Mouse (Mus musculus) CH12.LX (cell line): Measurements from ENCODE around the gene Ghr. TPM values are rescaled to one million over a fixed set of nuclear protein-coding genes. Genes with fewer than 3 reads are reported as not detected.

ENCODE experiments used
- DNase-seq: peaks from one replicate; pipeline ENCODE4 v3.0.0-alpha.2; 2013; ENCODE audit errors: extremely low read depth
- H3K27ac ChIP-seq: 2 replicates; pipeline ENCODE4 v1.5.1; 2012; ENCODE audit warnings: low read depth, mild to moderate bottlenecking, control low read depth, moderate library complexity; ENCODE audit not compliant: insufficient read depth
- H3K27me3 ChIP-seq: replicated peaks from 2 replicates; pipeline ENCODE3; 2012; ENCODE audit warnings: inconsistent platforms
- H3K36me3 ChIP-seq, 2 experiments: replicated peaks in 1 of 2; 2 replicates each; pipeline versions ENCODE3 to v1.6.1; 2012; ENCODE audit warnings: inconsistent platforms in 1 of 2, low read length in 1 of 2, mild to moderate bottlenecking in 1 of 2, mixed read lengths in 1 of 2, moderate library complexity in 1 of 2; ENCODE audit not compliant: control insufficient read depth in 1 of 2, insufficient read depth in 1 of 2
- H3K4me1 ChIP-seq, 2 experiments: 2 replicates each; pipeline ENCODE4 v1.6.1; 2012; ENCODE audit warnings: inconsistent platforms in 1 of 2, moderate library complexity in 1 of 2; ENCODE audit not compliant: insufficient read depth in 2 of 2, control insufficient read depth in 1 of 2
- H3K4me2 ChIP-seq: 2 replicates; pipeline ENCODE4 v1.6.1; 2012; ENCODE audit warnings: low read depth, mild to moderate bottlenecking, control low read depth; ENCODE audit not compliant: poor library complexity, insufficient read depth, severe bottlenecking
- H3K4me3 ChIP-seq, 3 experiments: fragments of 150-350 bp in 1 of 3; sonication (generic) in 1 of 3; replicated peaks in 1 of 3; 2 replicates each; pipeline versions ENCODE3 to v1.5.1; 2011 to 2012; ENCODE audit warnings: low read depth in 2 of 3, low read length in 2 of 3, mild to moderate bottlenecking in 2 of 3, moderate library complexity in 2 of 3, control low read depth in 1 of 3, improper control_type of control experiment in 1 of 3, inconsistent platforms in 1 of 3, mixed read lengths in 1 of 3; ENCODE audit not compliant: poor library complexity in 1 of 3
- H3K79me2 ChIP-seq: replicated peaks from 2 replicates; pipeline ENCODE4 v1.6.1; 2012; ENCODE audit warnings: mild to moderate bottlenecking, moderate library complexity; ENCODE audit not compliant: control insufficient read depth, poor library complexity, insufficient read depth, severe bottlenecking; ENCODE audit errors: extremely low read depth
- H3K9ac ChIP-seq: 2 replicates; pipeline ENCODE4 v1.6.1; 2012; ENCODE audit warnings: low read depth, mild to moderate bottlenecking, control low read depth, moderate library complexity; ENCODE audit not compliant: insufficient read depth
- H3K9me3 ChIP-seq: replicated peaks from 2 replicates; pipeline ENCODE3; 2012; ENCODE audit warnings: low read length, inconsistent platforms, mixed read lengths
- CHD1 ChIP-seq: IDR thresholded peaks from 2 replicates; pipeline ENCODE4 v1.6.1; 2012; ENCODE audit warnings: low read depth, low read length, improper control_type of control experiment, inconsistent platforms
- CTCF ChIP-seq, 2 experiments: IDR thresholded peaks in 1 of 2; conservative IDR thresholded peaks in 1 of 2; 2 replicates each; pipeline ENCODE4 v1.5.1; 2011 to 2012; ENCODE audit warnings: low read depth in 2 of 2, low read length in 2 of 2, improper control_type of control experiment in 1 of 2, inconsistent platforms in 1 of 2, mild to moderate bottlenecking in 1 of 2, moderate library complexity in 1 of 2
- E2F4 ChIP-seq: IDR thresholded peaks from 2 replicates; pipeline ENCODE4 v1.6.1; 2011; ENCODE audit warnings: low read depth, low read length, improper control_type of control experiment; ENCODE audit not compliant: insufficient replicate concordance
- ELF1 ChIP-seq: IDR thresholded peaks from 2 replicates; pipeline ENCODE4 v1.6.1; 2014; ENCODE audit warnings: low read depth, mild to moderate bottlenecking, inconsistent platforms, low read length, improper control_type of control experiment
- EP300 ChIP-seq: IDR thresholded peaks from 2 replicates; pipeline ENCODE4 v1.6.1; 2011; ENCODE audit warnings: low read length, improper control_type of control experiment
- ETS1 ChIP-seq: conservative IDR thresholded peaks from 2 replicates; pipeline ENCODE4 v1.6.1; 2012; ENCODE audit warnings: low read depth, mild to moderate bottlenecking, inconsistent platforms, low read length, improper control_type of control experiment, moderate library complexity
- GABPA ChIP-seq: IDR thresholded peaks from 2 replicates; pipeline ENCODE4 v1.6.1; 2012; ENCODE audit warnings: low read depth, low read length, improper control_type of control experiment, inconsistent platforms; ENCODE audit not compliant: insufficient replicate concordance
- HCFC1 ChIP-seq: IDR thresholded peaks from 2 replicates; pipeline ENCODE4 v1.6.1; 2012; ENCODE audit warnings: low read depth, mild to moderate bottlenecking, inconsistent platforms, low read length, improper control_type of control experiment
- IRF4 ChIP-seq: IDR thresholded peaks from 2 replicates; pipeline ENCODE4 v1.6.1; 2014; ENCODE audit warnings: low read depth, mild to moderate bottlenecking, inconsistent platforms, low read length, improper control_type of control experiment
- JUN ChIP-seq: IDR thresholded peaks from 2 replicates; pipeline ENCODE4 v1.6.1; 2011; ENCODE audit warnings: low read depth, mild to moderate bottlenecking, low read length, improper control_type of control experiment, moderate library complexity; ENCODE audit not compliant: insufficient read depth
- JUND ChIP-seq: conservative IDR thresholded peaks from 2 replicates; pipeline ENCODE4 v1.6.1; 2011; ENCODE audit warnings: low read depth, low read length, improper control_type of control experiment
- KAT2A ChIP-seq: IDR thresholded peaks from 2 replicates; pipeline ENCODE4 v1.6.1; 2012; ENCODE audit warnings: low read length, improper control_type of control experiment, inconsistent platforms; ENCODE audit not compliant: insufficient replicate concordance
- MAFK ChIP-seq: IDR thresholded peaks from 2 replicates; pipeline ENCODE4 v1.6.1; 2011; ENCODE audit warnings: low read length, improper control_type of control experiment; ENCODE audit not compliant: insufficient replicate concordance
- MAZ ChIP-seq: IDR thresholded peaks from 2 replicates; pipeline ENCODE4 v1.6.1; 2012; ENCODE audit warnings: low read depth, mild to moderate bottlenecking, inconsistent platforms, low read length, improper control_type of control experiment, moderate library complexity
- MEF2A ChIP-seq: IDR thresholded peaks from 2 replicates; pipeline ENCODE4 v1.6.1; 2014; ENCODE audit warnings: low read depth, mild to moderate bottlenecking, inconsistent platforms, low read length, improper control_type of control experiment, borderline replicate concordance
- MXI1 ChIP-seq: IDR thresholded peaks from 2 replicates; pipeline ENCODE4 v1.6.1; 2011; ENCODE audit warnings: mild to moderate bottlenecking, low read depth, low read length, improper control_type of control experiment
- MYC ChIP-seq: IDR thresholded peaks from 2 replicates; pipeline ENCODE4 v1.6.1; 2011; ENCODE audit warnings: low read depth, mild to moderate bottlenecking, improper control_type of control experiment, low read length
- NELFE ChIP-seq: IDR thresholded peaks from 2 replicates; pipeline ENCODE4 v1.6.1; 2011; ENCODE audit warnings: low read depth, low read length, improper control_type of control experiment
- PAX5 ChIP-seq: IDR thresholded peaks from 2 replicates; pipeline ENCODE4 v1.6.1; 2012; ENCODE audit warnings: low read length, inconsistent platforms, mixed read lengths
- POLR2AphosphoS2 ChIP-seq: IDR thresholded peaks from 2 replicates; pipeline ENCODE4 v1.6.1; 2011; ENCODE audit warnings: low read depth, low read length, improper control_type of control experiment
- RAD21 ChIP-seq: IDR thresholded peaks from 2 replicates; pipeline ENCODE4 v1.6.1; 2011; ENCODE audit warnings: low read depth, mild to moderate bottlenecking, low read length, improper control_type of control experiment, moderate library complexity
- SIN3A ChIP-seq: IDR thresholded peaks from 2 replicates; pipeline ENCODE4 v1.6.1; 2012; ENCODE audit warnings: low read length, improper control_type of control experiment, inconsistent platforms
- SMC3 ChIP-seq: IDR thresholded peaks from 2 replicates; pipeline ENCODE4 v1.6.1; 2011; ENCODE audit warnings: low read depth, low read length, improper control_type of control experiment
- TBP ChIP-seq: conservative IDR thresholded peaks from 2 replicates; pipeline ENCODE4 v1.6.1; 2011; ENCODE audit warnings: low read depth, low read length, improper control_type of control experiment
- ZKSCAN1 ChIP-seq: IDR thresholded peaks from 2 replicates; pipeline ENCODE4 v1.6.1; 2012; ENCODE audit warnings: low read depth, inconsistent platforms, low read length, improper control_type of control experiment, borderline replicate concordance
- dilution Hi-C: fragments of 300-500 bp; cut with MboI; formaldehyde crosslinking; loops from 2 replicates; pipeline ENCODE4 v1.14.3; 2020; ENCODE audit warnings: low sequenced_read_pairs; ENCODE audit not compliant: extremely low pct_unique_long_range_greater_than_20kb, extremely low pct_ligation_motif_present
- in situ Hi-C: fragments of 300-500 bp; cut with MboI; formaldehyde crosslinking; loops from 3 replicates; pipeline ENCODE4 v1.14.3; 2019; ENCODE audit warnings: low sequenced_read_pairs, low pct_ligation_motif_present, low pct_unique_long_range_greater_than_20kb, mixed read lengths
- polyA plus RNA-seq: library from polyadenylated mRNA; unstranded; fragments of >175 nt; gene quantifications from 2 replicates; pipeline ENCODE4 v1.2.1, GENCODE M21; 2012; ENCODE audit warnings: low read depth; ENCODE audit not compliant: insufficient read length
- total RNA-seq, 2 experiments: library from RNA; depleted of rRNA; stranded (reverse); fragments of 300-350 nt in 1 of 2; fragments of >200 nt in 1 of 2; gene quantifications; 2 replicates each; pipeline ENCODE4 v1.2.3; 2012 to 2014

Gene Ghr
- total and polyA plus RNA-seq, 3 experiments: 0.42 to 1.7 (median 0.89) TPM

- Histone ChIP-seq H3K36me3 (peaks cover 0 to 3% of the 10 kb centered on the region in 2 experiments), H3K27ac (no peak overlapping the region), H3K27me3 (no peaks in the 10 kb centered on the region), H3K9ac (no peak overlapping the region), H3K4me2 (no peak overlapping the region), H3K9me3 (no peaks in the 10 kb centered on the region), H3K79me2 (no peaks in the 10 kb centered on the region), H3K4me3 (no peak overlapping the region), H3K4me1 (0 out of 4 replicates have a peak, but pooled peaks cover 0 to 3% of the 10 kb centered on the region in 2 experiments)
- DNase-seq: no peak
- TF ChIP-seq CHD1 (no peak), ELF1 (no peak), IRF4 (no peak), SMC3 (no peak), ETS1 (no peak), CTCF (conservative IDR thresholded peaks at IDR 0.05 in 1 of 2, IDR thresholded peaks at IDR 0.05 in 1 of 2; ENCODE audit: low read depth in 2 of 2, low read length in 2 of 2) (no peak), ZKSCAN1 (no peak), MYC (no peak), TBP (no peak), EP300 (no peak), KAT2A (no peak)
- dilution Hi-C loops (no loop called here), in situ Hi-C loops (no loop called here)
Measured at GRCm38 (mm10) chr15:3279242-3279641, 304.1 kb downstream of the Ghr start.

- dilution Hi-C loops: no loop called here
Measured at GRCm38 (mm10) chr15:3277391-3277790, 305.9 kb downstream of the Ghr start.

GRCm38 (mm10) chr15:3273191-3273590 lies 310.1 kb downstream of the Ghr start:
- no peak for TF ChIP-seq RAD21
- no peak for TF ChIP-seq E2F4
- TF ChIP-seq SMC3: no peak
- TF ChIP-seq NELFE: no peak
- TF ChIP-seq JUN: no peak
- no peak for TF ChIP-seq JUND
- TF ChIP-seq HCFC1: no peak
- no peak for TF ChIP-seq MEF2A
- TF ChIP-seq CHD1: no peak
- TF ChIP-seq MAZ: no peak
- TF ChIP-seq MXI1: no peak
- TF ChIP-seq GABPA: no peak
- no peak for TF ChIP-seq POLR2AphosphoS2
- no peak for TF ChIP-seq PAX5
- TF ChIP-seq SIN3A: no peak
- in situ Hi-C loops: no loop called here
- H3K4me3 ChIP-seq: no peak overlapping the region

More at GRCm38 (mm10) chr15:3277391-3277790, 305.9 kb downstream of the Ghr start:
- Histone ChIP-seq H3K36me3 (peaks cover 0 to 3% of the 10 kb centered on the region in 2 experiments), H3K79me2 (no peaks in the 10 kb centered on the region), H3K27me3 (no peaks in the 10 kb centered on the region), H3K9ac (no peak overlapping the region), H3K4me2 (no peak overlapping the region), H3K27ac (no peak overlapping the region), H3K4me1 (peaks cover 0 to 9% of the 10 kb centered on the region in 2 experiments; a peak in 2 of 4 replicates), H3K4me3 (no peak overlapping the region), H3K9me3 (no peaks in the 10 kb centered on the region)
- no peak for DNase-seq
- TF ChIP-seq MAFK (no peak), EP300 (no peak), CTCF (conservative IDR thresholded peaks at IDR 0.05 in 1 of 2, IDR thresholded peaks at IDR 0.05 in 1 of 2; ENCODE audit: low read depth in 2 of 2, low read length in 2 of 2) (0 out of 4 replicates have a peak, but pooled peaks of 1 of the 2 experiments have one; percentile 2)
- in situ Hi-C loops: no loop called here

More at GRCm38 (mm10) chr15:3273191-3273590, 310.1 kb downstream of the Ghr start:
- H3K36me3 ChIP-seq: no peaks in the 10 kb centered on the region
- DNase-seq: no peak
- no peak overlapping the region for H3K27ac ChIP-seq
- no peaks in the 10 kb centered on the region for H3K27me3 ChIP-seq
- peaks cover 0 to 22% of the 10 kb centered on the region in 2 experiments; a peak in 2 of 4 replicates for H3K4me1 ChIP-seq
- H3K4me2 ChIP-seq: no peak overlapping the region
- no peaks in the 10 kb centered on the region for H3K9me3 ChIP-seq
- H3K9ac ChIP-seq: no peak overlapping the region
- no peaks in the 10 kb centered on the region for H3K79me2 ChIP-seq
- dilution Hi-C loops: no loop called here
